Mouse (Mus musculus): ENCODE results near the gene Ngdn.
"Not testable (repeated sequence)": the region's sequence is repeated elsewhere in the genome, so short reads cannot be mapped to it uniquely, and the experiment has no call there.

Ngdn gene

DNA sequence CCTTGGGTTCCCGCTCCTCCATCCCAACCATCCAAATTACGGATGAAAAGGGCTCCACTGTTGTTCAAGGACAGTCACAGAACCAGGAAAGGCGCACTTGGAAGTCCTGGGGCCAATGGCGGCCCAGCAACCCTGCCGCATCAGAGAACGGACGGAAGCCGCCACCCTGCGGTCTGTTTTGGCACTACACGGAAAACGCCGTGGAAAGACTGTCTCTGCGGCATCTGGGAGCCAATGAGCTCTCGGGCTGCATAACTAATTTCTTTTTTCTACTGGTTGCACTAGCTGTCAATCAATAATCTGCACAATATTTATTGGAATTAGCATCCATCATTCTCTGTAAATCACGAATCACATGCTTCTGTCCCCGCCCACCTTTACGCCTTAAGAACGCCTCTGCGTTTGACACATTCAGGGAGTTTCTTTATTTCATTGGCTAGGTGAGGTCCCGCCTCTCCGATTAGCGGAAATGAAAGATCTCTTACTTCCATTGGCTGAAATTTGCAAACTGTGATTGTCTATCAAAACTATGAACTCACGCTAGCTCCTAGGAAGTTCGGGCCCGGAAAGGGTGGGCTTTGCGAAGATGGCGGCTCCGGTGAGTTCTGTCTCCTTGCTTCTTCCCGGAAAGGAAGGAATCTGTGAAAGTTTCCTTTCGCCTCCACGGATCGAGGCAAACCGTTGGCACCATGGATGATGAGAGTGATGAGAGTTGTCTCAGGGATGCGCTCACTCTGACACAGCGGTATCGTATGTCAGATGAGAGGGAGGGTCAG, at the start of gene Ngdn:
Gene Ngdn (plus strand): TSS at position 464 of the 776 bp plus-strand sequence.
- peak; percentile 99 for DNase-seq

DNA sequence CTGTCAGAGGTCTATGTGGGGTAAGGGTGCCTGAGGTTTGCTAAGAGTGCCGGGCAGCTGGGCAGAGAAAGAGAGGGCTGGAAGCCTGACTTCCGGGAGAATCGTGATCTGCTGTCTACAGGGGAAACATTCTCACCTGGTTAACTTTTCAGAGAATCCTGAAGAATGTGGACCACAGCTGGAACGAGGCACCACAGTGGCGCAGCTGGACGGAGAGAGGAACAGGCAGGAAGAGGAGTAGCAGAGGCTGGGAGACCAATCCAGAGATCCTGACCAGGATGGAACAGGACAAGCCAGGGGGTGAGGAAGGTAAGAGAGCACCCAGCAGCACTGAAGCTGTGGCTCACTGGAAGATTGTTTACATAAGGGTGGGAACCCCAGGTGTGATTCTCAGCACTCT, 49.6 kb upstream of the Ngdn start:
- DNase-seq, result no peak

DNA sequence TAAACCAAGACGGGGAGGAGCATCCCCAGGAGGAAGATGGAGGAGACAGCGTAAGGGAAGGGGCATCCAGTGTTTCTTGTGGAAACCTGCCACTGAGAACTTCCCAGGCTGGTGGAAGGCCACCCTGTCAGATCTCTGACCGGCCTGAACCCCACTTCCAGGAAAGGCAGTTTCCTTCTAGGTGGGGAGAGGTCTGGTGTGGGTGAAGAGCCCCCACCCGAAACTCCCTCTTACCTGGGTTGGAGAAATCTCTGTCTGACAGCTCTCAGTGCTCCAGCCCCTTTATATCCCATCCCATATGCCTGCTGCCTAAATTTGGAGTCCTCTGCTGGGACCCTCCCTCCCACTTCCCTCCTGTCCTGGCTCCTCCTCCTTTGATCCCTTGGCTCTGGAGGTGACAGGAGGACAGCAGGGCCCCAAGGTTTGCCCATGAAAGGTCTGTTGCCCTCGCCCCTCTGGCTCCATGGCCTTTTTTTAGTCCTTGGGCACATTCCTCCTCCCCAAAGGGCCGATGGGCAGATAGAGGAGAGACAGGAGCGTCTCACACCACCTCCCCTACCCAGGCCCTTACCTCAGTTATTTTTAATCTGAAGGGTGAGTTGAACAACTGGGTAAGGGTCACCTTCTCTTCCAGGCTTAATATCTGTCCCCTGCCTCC, 48.8 kb upstream of the Ngdn start, which contains the start of gene Myh6:
Gene Myh6 (minus strand): TSS at position 608 of the 658 bp plus-strand sequence.
- no peak for DNase-seq

DNA sequence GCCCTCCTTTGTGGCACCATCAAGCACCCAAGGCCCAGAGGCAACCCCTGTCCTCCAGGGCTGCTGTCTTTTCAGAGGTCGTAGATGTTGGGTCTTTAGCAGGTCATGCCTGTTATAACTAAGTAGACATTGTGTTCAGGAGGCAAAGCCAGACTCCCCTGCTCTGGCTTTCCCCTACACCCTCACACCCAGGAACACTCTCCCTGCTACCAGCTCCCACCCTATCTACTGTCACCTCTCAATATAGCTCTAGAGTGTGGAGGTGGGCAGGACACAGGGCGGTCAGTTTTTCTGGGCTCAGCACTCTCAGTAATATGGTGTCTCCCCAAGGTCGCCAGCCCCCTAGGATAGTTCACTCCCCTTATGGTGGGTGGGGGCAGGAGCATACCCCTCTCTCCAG, 47.4 kb upstream of the Ngdn start:
- no peak for DNase-seq

DNA sequence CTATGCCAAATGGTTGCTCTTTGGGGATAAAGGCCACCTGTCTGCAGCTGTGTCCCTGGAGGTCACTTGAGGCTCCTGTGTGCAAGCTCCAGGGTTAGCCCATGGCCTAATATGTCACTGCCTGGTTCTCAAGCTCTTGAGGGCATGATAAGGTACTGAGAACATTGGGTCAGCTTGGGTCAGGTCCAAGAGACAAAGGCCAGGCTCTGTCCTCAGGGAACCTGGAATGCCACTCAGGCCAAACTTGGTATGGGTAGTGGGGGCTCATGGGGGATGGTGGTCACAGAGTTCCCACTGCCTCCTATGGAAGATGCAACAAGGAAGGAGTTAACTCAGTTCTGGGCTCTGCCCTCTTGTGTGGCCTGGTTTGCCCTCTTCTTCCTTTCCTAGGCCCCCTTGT, 46.9 kb upstream of the Ngdn start:
- no peak for DNase-seq

DNA sequence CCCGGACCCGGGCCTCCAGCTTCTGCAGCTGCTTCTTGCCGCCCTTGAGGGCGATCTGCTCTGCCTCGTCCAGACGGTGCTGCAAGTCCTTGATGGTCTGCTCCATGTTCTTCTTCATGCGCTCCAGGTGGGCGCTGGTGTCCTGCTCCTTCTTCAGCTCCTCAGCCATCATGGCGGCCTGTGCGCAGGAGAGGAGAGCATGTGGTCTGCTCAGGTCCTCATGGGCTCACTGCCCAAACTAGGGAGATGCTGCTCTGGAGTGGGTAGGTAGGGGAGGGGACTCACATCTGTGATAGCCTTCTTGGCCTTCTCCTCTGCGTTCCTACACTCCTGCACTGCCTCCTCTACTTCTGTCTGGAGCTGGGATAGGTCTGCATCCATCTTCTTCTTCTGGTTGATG, 42.5 kb upstream of the Ngdn start:
- not testable (repeated sequence) for DNase-seq

DNA sequence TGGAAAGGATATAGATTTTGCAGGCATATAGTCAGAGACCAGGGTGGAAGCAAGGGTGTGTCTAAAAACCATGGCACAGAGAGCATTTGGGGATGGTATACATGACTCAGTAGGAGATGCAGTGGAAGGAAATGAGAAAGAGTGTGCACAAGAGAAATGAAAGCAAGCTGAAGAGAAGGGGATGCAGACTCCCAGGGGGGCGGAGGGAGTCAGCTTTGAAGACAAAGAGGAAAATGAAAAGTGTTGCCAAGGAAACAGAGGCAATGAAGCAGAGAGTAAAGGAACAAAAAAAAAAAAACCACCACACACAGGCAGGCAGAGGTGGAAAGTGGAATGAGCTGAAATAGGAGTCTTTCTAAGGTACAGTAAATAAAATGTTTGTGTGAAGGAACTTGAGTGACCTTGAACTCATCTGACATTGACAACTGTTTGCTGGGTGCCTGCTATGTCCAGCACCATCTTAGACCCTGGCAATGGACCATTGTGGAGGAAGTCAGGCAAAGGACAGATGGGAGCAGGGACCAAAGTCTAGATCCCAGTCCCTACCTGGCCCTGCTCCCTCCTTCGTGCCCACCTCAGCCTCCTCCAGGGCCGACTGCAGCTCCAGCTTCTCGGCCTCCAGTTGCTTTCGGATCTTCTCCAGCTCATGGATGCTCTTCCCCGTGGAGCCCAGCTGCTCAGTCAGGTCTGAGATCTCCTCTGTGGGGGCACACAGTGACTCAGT, 41.0 kb upstream of the Ngdn start:
- DNase-seq, result no peak

DNA sequence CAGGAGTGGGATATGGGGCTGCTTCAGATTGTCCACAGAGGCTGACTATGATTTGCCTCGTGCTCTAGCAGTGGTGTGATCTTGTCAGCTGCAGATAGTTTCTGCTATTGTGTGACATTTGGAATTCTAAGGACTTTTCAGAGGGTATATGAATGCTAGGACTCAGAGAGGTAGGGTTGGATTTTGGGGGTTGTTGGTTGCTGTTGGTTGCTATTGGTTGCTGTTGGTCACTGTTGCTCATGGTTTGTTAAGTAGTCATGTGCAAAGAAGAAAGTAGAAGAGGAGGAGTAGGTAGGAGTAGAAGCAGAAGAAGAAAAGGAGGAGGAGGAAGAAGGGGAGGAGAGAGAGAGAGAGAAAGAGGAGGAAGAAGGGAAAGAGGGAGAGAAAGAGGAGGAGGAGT, 38.6 kb upstream of the Ngdn start, which contains the start of gene Gm17428:
Gene Gm17428 (plus strand): TSS at position 301 of the 400 bp plus-strand sequence.
- DNase-seq, result no peak

DNA sequence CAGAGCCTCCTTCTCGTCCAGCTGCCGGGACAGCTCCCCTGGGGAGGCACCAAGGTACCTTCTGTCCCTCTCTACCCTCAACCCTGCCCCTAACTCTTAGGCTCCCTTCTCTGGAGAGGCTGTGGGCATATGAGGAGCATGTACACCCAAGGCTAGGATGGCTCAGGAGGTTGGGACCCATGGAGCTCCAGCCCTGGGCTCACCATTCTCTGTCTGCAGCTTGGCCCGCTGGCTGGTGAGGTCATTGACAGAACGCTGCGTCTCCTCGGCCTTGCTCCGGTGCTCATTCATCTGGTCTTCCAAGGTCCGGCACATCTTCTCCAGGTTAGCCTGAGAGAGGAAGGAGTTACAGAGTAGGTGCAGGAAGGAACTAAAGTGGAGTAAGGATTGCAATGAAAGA, 36.6 kb upstream of the Ngdn start:
- no peak for DNase-seq

DNA sequence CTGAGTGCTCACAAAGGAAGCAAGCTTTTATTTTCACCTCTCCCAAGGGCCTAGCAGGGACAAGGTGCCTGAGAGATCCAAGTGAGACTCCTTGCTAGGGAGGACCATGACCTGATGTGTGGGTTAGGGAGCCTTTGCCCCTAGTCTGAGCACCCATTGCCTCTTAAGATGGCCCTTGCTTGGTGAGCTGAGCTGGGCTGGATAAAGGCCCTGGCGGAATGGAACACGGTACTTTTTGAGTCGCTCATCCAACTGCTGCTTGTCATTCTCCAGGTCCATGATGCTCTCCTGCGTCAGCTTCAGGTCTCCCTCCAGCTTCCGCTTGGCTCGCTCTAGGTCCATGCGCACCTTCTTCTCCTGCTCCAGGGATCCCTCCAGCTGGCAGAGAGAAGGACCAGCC, 33.3 kb upstream of the Ngdn start:
- DNase-seq, result no peak

DNA sequence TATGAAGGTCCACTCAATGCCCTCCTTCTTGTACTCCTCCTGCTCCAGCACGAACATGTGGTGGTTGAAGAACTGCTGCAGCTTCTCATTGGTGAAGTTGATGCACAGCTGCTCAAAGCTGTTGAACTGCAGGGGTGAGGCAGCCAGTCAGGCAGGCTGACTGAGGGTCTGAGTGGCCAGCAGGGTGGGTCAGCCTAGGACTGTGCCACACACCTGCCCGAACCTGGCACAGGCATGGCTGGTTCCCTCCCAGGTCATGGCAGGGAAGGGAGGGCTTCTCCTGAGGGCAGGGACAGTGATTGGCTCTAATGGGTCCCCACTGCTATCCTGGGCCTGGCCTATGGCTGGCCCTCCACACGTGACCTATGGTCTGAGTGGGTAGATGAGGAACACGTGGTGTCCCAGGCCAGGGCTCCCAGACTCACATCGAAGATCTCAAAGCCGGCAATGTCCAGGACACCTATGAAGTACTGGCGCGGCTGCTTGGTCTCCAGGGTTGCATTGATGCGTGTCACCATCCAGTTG, 26.8 kb upstream of the Ngdn start:
- DNase-seq, result not testable (repeated sequence)

DNA sequence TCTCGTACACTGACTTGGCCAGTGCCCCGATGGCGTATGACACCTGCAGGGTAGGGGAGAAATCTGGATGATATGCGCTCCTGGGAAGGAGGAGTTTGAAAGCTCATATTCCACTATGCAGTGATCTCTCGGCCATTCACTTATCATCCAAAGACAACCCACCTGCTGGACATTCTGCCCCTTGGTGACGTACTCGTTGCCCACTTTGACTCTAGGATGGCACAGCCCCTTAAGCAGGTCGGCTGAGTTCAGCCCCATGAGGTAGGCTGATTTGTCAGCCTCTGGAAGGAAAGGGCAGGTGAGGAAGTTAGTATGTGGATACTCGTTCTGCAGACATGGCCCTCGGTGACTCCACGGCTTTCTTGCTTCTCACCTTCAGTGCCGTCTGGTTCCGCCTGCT, 26.4 kb upstream of the Ngdn start:
- DNase-seq, result no peak

DNA sequence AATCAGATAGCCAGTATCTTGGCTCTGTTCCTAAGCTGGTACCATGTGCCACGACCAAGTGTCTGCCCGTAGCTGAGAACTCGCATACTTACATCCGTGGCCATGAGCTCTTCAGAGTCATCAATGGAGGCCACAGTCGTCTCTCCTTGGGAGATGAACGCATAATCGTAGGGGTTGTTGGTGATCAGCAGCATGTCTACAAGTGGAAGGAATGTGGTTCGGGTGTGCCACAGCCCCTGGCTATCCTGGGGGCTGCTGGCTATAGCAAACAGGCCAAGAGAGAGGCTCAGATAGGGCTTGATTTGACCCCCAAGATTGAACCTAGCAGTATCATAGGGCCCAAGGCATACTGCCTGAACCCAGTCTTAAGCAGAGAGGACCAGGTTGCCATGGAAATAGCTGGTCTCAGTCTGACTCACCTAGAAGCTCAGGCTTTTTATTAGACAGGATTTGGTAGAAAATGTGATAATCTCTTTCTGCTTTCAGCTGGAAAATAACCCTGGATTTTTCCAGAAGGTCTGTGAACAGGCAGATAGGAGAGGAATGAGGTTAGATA, 25.3 kb upstream of the Ngdn start:
- DNase-seq, result no peak

DNA sequence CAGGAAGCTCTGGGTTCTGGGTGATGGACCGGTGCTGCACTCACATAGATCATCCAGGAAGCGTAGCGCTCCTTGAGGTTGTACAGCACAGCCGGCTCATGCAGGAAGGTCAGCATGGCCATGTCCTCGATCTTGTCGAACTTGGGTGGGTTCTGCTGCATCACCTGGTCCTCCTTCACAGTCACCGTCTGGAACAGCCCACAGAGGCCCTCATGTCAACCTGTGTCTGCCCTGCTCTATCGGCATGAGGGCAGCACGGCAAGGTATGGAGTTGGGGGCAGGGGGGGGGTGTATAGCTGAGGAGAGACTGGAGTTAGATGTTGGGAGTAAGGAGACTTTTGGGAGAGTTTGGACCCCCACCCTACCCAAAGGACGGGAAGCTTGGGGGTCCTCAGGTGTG, 23.1 kb upstream of the Ngdn start:
- DNase-seq, result no peak

DNA sequence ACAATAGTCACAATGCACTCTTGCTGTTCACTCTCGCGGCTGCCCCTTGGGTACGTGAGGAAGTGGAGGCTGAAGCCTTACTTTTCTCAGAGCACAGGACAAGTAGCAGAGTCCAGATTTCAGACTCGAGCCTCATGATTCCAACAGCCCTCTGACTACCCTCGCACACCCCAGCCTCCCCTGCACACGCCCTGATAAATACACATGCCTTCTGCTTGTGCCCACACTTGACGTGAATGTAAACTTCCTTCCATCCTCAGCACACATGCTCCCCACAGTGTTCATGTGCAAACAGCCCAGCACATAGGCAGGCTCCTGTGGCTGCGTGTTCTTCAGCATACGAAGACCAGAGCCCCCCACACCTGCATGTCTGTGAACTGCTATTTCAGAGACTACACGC, 21.6 kb upstream of the Ngdn start:
- DNase-seq, result no peak

DNA sequence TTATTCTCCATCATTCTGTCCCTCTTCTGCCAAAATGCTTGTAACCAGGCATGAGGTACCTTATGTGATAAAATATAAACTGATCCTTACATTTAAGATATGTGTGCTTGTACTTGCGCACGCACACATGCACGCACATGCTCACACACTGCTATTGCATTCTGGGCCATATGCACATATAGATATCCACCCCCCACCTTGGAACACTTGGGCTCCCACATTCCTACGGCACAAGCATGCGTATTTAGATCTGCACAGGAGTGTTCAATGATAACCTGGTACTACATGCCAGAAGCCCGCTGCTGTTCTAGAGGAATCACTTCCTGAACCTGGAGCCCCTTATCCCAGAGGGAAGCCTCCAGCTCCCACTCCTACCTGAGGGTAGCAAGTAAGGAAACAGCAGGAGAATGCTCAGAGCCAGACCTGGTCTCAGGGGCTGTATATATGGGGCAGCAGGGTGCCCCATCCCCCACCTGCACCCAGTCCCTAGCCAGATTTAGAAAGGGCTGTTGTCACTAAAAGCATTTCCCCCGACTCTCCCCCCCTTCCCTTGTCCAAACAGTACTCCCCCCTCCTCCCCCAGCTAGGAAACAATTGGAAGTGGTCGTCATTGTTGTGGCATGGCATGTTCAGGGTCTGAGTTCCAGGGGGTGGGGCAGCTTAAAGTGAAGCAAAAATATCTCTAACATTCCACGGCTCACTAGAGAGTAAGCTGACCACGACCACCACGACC, 21.0 kb upstream of the Ngdn start, which contains the start of gene Myh7:
Gene Myh7 (minus strand): TSS at position 491 of the 733 bp plus-strand sequence.
- DNase-seq, result no peak

DNA sequence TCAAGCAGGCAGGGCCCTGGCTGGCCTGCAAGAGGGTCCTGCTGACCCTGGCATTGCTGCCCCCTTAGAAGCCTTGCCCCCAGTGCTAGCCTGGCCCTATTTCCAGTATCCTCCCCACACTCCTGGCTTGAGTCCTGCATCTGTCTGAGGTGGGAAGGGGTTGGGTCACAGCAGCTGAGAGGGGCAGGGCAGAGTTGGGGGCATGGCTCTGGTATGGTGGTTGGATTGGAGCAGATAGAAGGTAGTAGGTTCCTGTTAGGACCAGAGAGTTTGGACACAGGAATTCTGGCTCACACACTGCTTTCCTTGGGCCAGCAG, 20.4 kb upstream of the Ngdn start:
- no peak for DNase-seq

DNA sequence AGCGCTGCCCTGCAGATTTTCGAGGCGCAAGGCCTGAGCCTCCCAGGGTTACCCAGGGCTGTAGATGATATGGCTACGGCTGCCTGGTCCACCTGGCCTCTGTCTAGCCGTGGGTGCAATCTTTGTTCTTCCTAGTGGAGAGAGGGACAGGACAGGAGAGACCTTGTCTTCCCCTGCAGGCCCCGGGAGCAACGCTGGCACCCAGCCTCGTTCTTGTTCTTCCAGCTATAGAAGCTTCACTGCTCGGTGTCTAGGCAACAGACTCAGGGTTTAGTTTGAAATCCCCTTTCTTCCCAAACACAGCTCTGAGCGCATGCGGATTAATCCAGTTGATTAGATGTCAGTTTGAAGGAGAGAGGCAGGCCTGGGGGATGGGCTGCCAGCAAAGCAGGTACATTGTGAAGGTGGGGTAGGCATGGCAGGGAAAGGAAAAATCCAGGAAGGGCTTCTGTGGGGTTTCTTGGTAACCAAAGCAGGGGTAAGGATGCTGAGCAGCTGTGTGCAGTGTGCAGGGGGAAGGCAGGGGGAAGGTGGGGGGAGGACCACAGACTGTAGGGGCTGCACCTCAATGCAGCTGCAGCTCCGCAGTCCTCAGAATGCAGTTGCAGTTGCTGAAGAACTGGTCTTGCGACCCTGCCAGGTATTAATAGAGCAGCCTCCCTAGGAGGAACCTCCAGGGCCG, 19.7 kb upstream of the Ngdn start:
- no peak for DNase-seq

DNA sequence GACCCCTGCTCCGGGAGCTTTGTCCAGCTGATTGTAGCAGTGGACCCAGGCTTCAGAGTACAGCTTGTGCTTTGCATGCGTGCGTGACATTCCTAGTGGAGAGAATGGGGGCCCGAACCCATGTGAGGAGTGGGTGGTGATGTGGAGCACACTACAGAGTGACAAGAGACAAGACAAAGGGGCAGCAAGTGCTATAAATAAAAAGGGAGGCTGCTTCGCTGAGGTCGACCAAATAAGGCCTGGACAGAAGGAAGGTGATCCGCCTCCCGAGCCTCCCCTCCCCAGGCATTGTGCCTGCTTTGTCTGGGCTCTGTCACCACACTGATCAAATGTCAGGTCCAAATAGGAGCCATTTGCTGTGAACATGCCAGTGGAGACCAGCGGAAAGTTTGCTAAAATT, 18.5 kb upstream of the Ngdn start:
- DNase-seq, result no peak

DNA sequence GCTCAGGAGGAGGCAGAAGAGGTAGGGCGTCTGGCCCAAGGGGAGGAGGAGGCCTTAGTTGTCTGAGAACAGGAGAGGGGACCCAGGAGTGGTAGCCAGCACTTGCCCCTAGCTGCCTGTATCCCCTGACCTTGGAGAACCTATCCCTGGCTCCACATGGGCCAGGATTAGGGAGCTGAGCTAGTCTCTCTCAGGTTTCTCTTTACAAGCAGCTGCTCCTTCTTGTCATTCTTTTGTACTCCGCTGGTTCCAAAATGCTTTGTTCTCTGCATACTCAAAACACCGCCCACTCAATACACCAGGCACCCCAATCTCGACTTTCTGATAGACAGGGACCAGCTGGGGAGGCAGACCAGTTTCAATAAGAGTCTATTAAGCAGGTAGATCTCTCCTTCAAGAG, 18.0 kb upstream of the Ngdn start:
- DNase-seq, result no peak

DNA sequence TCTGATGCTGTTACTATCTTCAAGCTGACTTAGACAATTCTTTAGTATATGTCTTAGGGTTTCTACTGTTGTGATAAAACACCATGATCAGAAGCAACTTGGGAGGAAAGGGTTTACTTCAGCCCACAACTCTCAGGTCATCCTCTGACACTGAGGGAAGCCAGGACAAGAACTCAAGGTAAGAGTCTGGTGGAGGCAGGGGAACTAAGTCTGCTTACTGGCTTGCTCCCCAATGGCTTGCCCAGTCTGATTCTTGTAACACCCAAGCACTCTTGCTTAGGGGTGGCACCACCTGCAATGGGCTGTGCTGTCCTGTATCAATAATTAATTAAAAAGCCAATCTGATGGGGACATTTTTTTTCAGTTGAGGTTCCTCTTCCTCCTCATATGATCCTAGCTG, 16.6 kb upstream of the Ngdn start:
- no peak for DNase-seq

DNA sequence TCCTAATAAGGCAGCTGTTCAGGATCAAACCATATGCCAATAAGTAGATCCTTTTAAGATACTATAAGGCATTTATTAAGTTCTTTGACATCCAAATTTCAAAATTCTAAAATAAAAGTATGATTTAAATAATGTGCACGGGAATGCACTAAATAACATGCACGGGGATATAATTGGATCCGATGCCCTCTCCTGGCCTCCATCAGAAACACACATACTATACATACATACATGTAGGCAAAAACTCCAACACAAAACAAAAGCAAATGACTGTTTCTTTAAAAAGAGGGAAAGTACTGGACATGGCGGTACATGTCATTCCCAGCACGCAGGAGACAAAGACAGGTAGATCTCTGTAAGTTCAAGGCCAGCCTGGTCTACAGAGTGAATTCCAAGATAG, 15.4 kb upstream of the Ngdn start:
- not testable (repeated sequence) for DNase-seq

Measured in kidney, postnatal 4 days (tissue).